Mouse (Mus musculus): Measurements from ENCODE around the gene Gemin4. TPM values are rescaled to one million over a fixed set of nuclear protein-coding genes. Genes with fewer than 3 reads are reported as not detected.

Gene Gemin4
- polyA plus RNA-seq (2014; fragmentation: Nextera tagmentation; extraction: Ambion mirVana) = 18.8 and 43.8 TPM in 2 replicates

DNA sequence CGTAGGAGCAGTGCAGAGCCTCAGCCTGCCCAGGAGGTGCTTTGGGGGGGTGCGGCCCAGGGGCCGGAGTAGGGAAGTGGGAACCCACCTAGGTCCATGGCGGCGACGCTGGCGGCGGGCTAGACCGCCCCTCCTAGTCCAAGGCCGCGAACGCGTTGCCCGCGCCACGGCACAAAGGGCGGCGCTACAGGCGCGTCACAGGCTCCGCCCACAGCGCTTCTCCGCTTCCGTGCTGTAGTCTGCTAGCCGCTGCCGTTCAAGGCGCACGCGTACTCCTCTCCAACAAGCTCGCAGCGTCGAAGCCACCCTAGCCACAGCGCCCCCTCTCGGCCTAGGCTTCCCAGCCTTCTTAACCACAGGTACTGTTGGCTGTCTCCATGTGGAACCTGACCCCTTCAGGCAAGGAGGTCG lies at the start of gene Gemin4, which contains the start of gene Dbil5:
TSS of gene Gemin4 (minus strand) at position 275 of the 411 bp plus-strand sequence.
TSS of gene Dbil5 (plus strand) at position 219 of the 411 bp plus-strand sequence.
- H3K27me3 ChIP-seq (ENCODE audit: control insufficient read depth, insufficient read depth, low read length) = no peaks in the 10 kb centered on the region
- no peaks in the 10 kb centered on the region for H3K9me3 ChIP-seq (ENCODE audit: control insufficient read depth, low read length)
- H3K27ac ChIP-seq (ENCODE audit: low read depth, low read length) = peak within 1 kb of the TSS; percentile 88
- peaks cover 33% of the 10 kb centered on the region for H3K36me3 ChIP-seq (ENCODE audit: control insufficient read depth, insufficient read depth, low read length)
- peak within 1 kb of the TSS; percentile 87 for H3K4me3 ChIP-seq (ENCODE audit: low read length)
- WGBS = 0% methylated on average over 35 of the region's 35 CpGs
- peak; percentile 97 for ATAC-seq (ENCODE audit: low FRiP score, low TSS enrichment)
- peak within 1 kb of the TSS; percentile 52 for H3K4me2 ChIP-seq (replicated peaks; ENCODE audit: low read depth, low read length)
- H3K4me1 ChIP-seq (ENCODE audit: control insufficient read depth, insufficient read depth, low read length) = peaks cover 6% of the 10 kb centered on the region; the same call in 1 of the 2 replicates
- H3K9ac ChIP-seq (ENCODE audit: low read depth, low read length) = peak within 1 kb of the TSS; percentile 95

DNA sequence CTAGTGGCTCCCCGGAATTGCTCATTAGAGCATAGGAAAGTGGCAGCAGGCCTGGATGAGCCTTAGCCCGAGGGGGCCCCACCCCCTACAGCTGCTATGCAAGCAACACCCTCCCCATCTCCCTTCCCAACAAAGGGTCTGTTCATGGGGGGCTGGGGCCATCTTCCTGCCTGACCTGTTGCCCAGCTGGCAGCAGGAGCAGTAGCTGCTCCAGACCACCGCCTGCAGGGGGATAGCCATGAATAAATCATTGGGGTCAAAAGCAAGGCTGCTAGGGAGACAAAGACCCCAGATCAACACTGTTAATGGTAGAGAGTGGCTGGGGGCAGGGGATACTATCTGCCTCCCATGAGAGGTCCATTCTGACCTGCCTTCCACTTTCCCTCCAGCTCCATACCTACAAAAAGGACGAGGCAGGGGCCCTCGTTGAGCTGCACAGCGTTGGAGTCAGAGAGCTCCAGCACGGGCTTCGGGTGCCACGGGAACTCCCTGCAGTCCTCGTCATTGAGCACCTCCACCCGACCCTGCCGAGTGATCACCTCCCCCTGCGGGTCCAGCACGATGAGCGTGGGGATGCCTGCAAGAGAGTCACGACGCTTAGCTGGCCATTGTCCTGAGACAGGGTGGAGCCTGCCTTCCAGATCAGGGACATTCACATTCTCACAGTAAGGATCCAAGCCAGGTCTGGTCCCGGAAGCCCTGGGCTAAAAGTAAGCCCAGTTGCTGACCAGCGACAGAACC lies 45.3 kb upstream of the Gemin4 start:
- WGBS = 12% methylated on average over 19 of the region's 19 CpGs
- no peak overlapping the region for H3K9ac ChIP-seq (ENCODE audit: low read depth, low read length)
- no peak overlapping the region for H3K4me3 ChIP-seq (ENCODE audit: low read length)
- no peaks in the 10 kb centered on the region for H3K9me3 ChIP-seq (ENCODE audit: control insufficient read depth, low read length)
- no peak overlapping the region for H3K4me2 ChIP-seq (replicated peaks; ENCODE audit: low read depth, low read length)
- H3K36me3 ChIP-seq (ENCODE audit: control insufficient read depth, insufficient read depth, low read length) = peaks cover 4% of the 10 kb centered on the region; the same call in 1 of the 2 replicates
- no peaks in the 10 kb centered on the region for H3K27me3 ChIP-seq (ENCODE audit: control insufficient read depth, insufficient read depth, low read length)
- H3K4me1 ChIP-seq (ENCODE audit: control insufficient read depth, insufficient read depth, low read length) = no peaks in the 10 kb centered on the region
- ATAC-seq (ENCODE audit: low FRiP score, low TSS enrichment) = no peak; the same call in 1 of the 2 replicates
- no peak overlapping the region for H3K27ac ChIP-seq (ENCODE audit: low read depth, low read length)

- WGBS = 79% methylated on average over 12 of the region's 12 CpGs
- ATAC-seq (ENCODE audit: low FRiP score, low TSS enrichment) = no peak
- H3K36me3 ChIP-seq (ENCODE audit: control insufficient read depth, insufficient read depth, low read length) = peaks cover 4% of the 10 kb centered on the region; the same call in 1 of the 2 replicates
Observed at GRCm38 (mm10) chr11:76261224-76261623, 43.8 kb upstream of the Gemin4 start.

DNA sequence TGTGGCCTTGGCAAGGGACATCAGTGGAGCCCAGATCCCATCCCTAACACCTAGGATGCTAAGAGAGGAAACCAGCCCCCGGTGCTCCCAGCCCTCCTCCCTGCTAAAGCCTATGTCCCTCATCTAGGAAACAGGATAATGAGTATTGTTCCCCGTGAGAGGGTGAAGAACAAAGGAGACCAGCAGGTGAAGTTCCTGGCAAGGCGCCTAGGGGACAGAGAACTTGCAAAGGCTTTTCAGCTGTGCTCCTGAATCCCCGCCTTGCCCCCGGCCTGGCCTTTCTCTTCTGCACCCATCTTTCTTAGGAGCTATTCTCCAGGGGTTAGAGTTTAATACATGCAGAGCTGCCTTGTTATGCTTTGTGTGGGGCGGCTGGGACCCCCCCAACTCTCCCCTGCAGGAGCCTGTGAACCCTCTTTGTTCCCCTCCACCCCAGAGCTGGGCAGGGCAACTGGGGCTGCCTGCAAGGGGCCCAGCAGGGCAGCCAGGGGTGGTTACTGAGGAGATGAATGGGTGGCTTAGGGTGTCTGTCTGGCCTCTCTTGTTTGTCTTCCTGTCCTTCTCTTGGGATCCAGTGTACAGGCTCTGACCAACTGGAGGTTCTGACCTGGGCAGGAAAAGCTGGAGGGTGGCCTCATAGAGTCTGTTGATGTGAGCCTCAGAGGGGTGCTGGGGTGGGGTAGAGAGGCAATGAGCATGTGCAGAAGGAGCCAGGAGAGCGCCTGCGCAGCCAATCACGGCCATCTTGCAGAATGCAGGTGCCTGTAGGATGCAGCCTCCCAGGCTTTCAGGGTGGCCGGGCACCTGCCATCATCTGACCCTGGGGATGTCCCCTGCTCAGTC lies 43.0 kb upstream of the Gemin4 start:
- peaks cover 4% of the 10 kb centered on the region; the same call in 1 of the 2 replicates for H3K36me3 ChIP-seq (ENCODE audit: control insufficient read depth, insufficient read depth, low read length)
- H3K9me3 ChIP-seq (ENCODE audit: control insufficient read depth, low read length) = no peaks in the 10 kb centered on the region
- H3K4me1 ChIP-seq (ENCODE audit: control insufficient read depth, insufficient read depth, low read length) = no peaks in the 10 kb centered on the region; the same call in 1 of the 2 replicates
- no peaks in the 10 kb centered on the region for H3K27me3 ChIP-seq (ENCODE audit: control insufficient read depth, insufficient read depth, low read length)
- WGBS = 73% methylated on average over 10 of the region's 10 CpGs
- no peak overlapping the region for H3K27ac ChIP-seq (ENCODE audit: low read depth, low read length)
- no peak overlapping the region for H3K4me3 ChIP-seq (ENCODE audit: low read length)
- no peak overlapping the region for H3K9ac ChIP-seq (ENCODE audit: low read depth, low read length)
- no peak for ATAC-seq (ENCODE audit: low FRiP score, low TSS enrichment)
- H3K4me2 ChIP-seq (replicated peaks; ENCODE audit: low read depth, low read length) = no peak overlapping the region

More at GRCm38 (mm10) chr11:76261224-76261623, 43.8 kb upstream of the Gemin4 start:
- Histone ChIP-seq H3K4me1 (ENCODE audit: control insufficient read depth, insufficient read depth, low read length) (no peaks in the 10 kb centered on the region; the same call in 1 of the 2 replicates), H3K9ac (ENCODE audit: low read depth, low read length) (no peak overlapping the region), H3K4me2 (replicated peaks; ENCODE audit: low read depth, low read length) (no peak overlapping the region), H3K4me3 (ENCODE audit: low read length) (no peak overlapping the region), H3K27me3 (ENCODE audit: control insufficient read depth, insufficient read depth, low read length) (no peaks in the 10 kb centered on the region), H3K9me3 (ENCODE audit: control insufficient read depth, low read length) (no peaks in the 10 kb centered on the region), H3K27ac (ENCODE audit: low read depth, low read length) (no peak overlapping the region)

DNA sequence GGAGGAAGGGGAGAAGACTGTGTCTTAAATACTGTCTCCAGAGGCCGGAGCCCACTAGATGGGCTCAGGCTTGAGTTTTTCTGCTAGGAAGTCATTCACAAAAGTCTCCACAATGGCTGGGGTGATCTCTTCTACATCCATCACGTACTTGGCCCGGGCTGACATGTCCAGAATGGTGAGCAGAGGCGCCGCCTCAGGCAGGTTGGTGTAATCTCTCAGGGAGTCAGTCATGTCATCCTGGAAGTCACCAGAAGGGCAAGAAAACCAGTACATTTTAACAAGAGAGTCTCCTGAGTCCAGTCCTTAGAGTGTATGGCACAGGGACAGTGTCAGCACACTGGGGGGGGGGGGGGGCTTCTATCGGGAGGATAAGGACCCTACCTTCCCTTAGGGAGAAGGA lies 41.0 kb upstream of the Gemin4 start:
- H3K4me1 ChIP-seq (ENCODE audit: control insufficient read depth, insufficient read depth, low read length) = no peaks in the 10 kb centered on the region; the same call in 1 of the 2 replicates
- H3K9ac ChIP-seq (ENCODE audit: low read depth, low read length) = no peak overlapping the region
- H3K9me3 ChIP-seq (ENCODE audit: control insufficient read depth, low read length) = no peaks in the 10 kb centered on the region
- no peak overlapping the region for H3K27ac ChIP-seq (ENCODE audit: low read depth, low read length)
- no peaks in the 10 kb centered on the region for H3K27me3 ChIP-seq (ENCODE audit: control insufficient read depth, insufficient read depth, low read length)
- ATAC-seq (ENCODE audit: low FRiP score, low TSS enrichment) = no peak
- H3K36me3 ChIP-seq (ENCODE audit: control insufficient read depth, insufficient read depth, low read length) = peaks cover 4% of the 10 kb centered on the region; the same call in 1 of the 2 replicates
- no peak overlapping the region for H3K4me3 ChIP-seq (ENCODE audit: low read length)
- WGBS = 78% methylated on average over 6 of the region's 6 CpGs
- H3K4me2 ChIP-seq (replicated peaks; ENCODE audit: low read depth, low read length) = no peak overlapping the region

GRCm38 (mm10) chr11:76257386-76257785 lies 39.9 kb upstream of the Gemin4 start:
- WGBS = 64% methylated on average over 4 of the region's 4 CpGs
- no peak overlapping the region for H3K27ac ChIP-seq (ENCODE audit: low read depth, low read length)
- no peaks in the 10 kb centered on the region; the same call in 1 of the 2 replicates for H3K4me1 ChIP-seq (ENCODE audit: control insufficient read depth, insufficient read depth, low read length)
- H3K9me3 ChIP-seq (ENCODE audit: control insufficient read depth, low read length) = no peaks in the 10 kb centered on the region
- H3K36me3 ChIP-seq (ENCODE audit: control insufficient read depth, insufficient read depth, low read length) = peaks cover 4% of the 10 kb centered on the region; the same call in 1 of the 2 replicates
- ATAC-seq (ENCODE audit: low FRiP score, low TSS enrichment) = no peak
- H3K27me3 ChIP-seq (ENCODE audit: control insufficient read depth, insufficient read depth, low read length) = no peaks in the 10 kb centered on the region
- no peak overlapping the region for H3K9ac ChIP-seq (ENCODE audit: low read depth, low read length)
- no peak overlapping the region for H3K4me3 ChIP-seq (ENCODE audit: low read length)
- no peak overlapping the region for H3K4me2 ChIP-seq (replicated peaks; ENCODE audit: low read depth, low read length)

DNA sequence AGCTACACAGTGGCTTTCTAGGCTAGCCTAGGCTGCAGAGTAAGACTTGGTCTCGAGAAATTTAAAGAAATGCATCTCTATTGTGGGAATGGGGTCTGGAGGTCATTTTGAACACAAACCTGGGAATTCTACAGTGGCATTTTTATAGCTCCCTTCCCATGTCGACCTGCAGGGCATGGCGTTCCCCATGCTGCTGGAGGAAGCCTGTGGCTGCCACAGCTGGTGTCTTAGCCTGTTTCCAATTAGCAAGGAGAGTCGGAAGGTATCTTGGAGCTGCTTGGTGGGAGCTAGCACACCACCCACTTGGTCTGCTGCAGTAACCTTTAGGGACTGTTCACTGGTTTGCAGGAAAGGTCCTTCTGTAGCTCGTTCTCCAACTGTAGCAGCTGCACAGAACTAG lies 38.7 kb upstream of the Gemin4 start:
- Histone ChIP-seq H3K4me3 (ENCODE audit: low read length) (no peak overlapping the region), H3K36me3 (ENCODE audit: control insufficient read depth, insufficient read depth, low read length) (peaks cover 9% of the 10 kb centered on the region; the same call in 1 of the 2 replicates), H3K4me2 (replicated peaks; ENCODE audit: low read depth, low read length) (no peak overlapping the region), H3K27ac (ENCODE audit: low read depth, low read length) (no peak overlapping the region), H3K9ac (ENCODE audit: low read depth, low read length) (no peak overlapping the region), H3K27me3 (ENCODE audit: control insufficient read depth, insufficient read depth, low read length) (no peaks in the 10 kb centered on the region), H3K4me1 (ENCODE audit: control insufficient read depth, insufficient read depth, low read length) (no peaks in the 10 kb centered on the region; the same call in 1 of the 2 replicates), H3K9me3 (ENCODE audit: control insufficient read depth, low read length) (no peaks in the 10 kb centered on the region)
- 11% methylated on average over 5 of the region's 5 CpGs for WGBS
- ATAC-seq (ENCODE audit: low FRiP score, low TSS enrichment) = no peak

DNA sequence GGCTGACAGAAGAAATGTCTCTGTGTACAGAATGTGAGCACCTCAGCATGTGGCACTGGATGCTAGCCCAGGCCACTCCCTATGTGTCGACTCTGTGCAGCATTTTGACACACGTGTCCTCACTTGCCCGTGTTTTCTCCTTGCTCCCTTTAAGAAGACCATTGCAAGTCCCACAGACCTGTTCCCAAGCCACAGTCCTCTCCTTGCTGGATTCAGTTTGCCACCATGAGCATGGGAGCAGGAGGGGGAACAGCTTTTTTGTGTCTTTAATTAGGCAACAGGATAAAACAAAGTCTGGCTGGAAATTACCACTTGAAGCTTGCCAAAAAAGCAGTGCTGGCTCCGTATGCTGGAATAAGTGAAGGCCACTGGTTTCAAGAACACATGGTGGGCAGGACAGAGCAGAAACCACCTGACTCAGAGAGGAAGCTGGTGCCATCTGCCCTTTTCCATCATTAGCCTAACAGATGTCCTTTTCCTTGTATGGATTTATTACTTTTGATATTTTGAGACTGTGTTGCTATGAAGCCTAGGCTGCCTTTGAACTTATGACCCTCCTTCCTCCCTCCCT lies 38.1 kb upstream of the Gemin4 start:
- Histone ChIP-seq H3K36me3 (ENCODE audit: control insufficient read depth, insufficient read depth, low read length) (peaks cover 14% of the 10 kb centered on the region; the same call in 1 of the 2 replicates), H3K27me3 (ENCODE audit: control insufficient read depth, insufficient read depth, low read length) (no peaks in the 10 kb centered on the region), H3K9ac (ENCODE audit: low read depth, low read length) (no peak overlapping the region), H3K4me3 (ENCODE audit: low read length) (no peak overlapping the region), H3K9me3 (ENCODE audit: control insufficient read depth, low read length) (no peaks in the 10 kb centered on the region), H3K27ac (ENCODE audit: low read depth, low read length) (no peak overlapping the region), H3K4me2 (replicated peaks; ENCODE audit: low read depth, low read length) (no peak overlapping the region), H3K4me1 (ENCODE audit: control insufficient read depth, insufficient read depth, low read length) (no peaks in the 10 kb centered on the region; the same call in 1 of the 2 replicates)
- WGBS = 53% methylated on average over 4 of the region's 4 CpGs
- no peak for ATAC-seq (ENCODE audit: low FRiP score, low TSS enrichment)
